Mouse (Mus musculus): ENCODE results near the gene Klhdc7b.

Gene Klhdc7b

DNA sequence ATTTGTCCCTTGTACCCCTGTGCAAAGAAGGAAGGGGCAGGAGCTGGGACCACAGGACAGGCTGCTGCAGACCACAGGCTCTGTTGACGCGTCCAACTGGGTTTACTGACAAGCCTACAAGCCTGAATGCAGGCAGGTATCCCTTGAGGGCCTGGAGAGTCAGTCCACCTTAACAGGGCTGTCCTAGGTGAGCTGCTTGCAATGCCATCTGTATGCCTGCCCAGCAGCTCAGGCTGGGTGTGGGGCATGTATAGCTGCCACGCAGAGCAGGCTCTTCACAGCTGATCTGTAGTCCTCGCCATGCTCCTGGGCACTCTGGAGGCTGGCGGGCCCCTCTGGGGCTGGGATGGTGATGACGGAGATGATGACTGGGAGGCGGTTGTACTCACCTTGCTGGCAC is at the start of gene Klhdc7b:
Klhdc7b (plus strand) TSS at position 301 of the 400 bp plus-strand sequence.
- in situ Hi-C loops (cut with MboI, MseI), result no loop called here

DNA sequence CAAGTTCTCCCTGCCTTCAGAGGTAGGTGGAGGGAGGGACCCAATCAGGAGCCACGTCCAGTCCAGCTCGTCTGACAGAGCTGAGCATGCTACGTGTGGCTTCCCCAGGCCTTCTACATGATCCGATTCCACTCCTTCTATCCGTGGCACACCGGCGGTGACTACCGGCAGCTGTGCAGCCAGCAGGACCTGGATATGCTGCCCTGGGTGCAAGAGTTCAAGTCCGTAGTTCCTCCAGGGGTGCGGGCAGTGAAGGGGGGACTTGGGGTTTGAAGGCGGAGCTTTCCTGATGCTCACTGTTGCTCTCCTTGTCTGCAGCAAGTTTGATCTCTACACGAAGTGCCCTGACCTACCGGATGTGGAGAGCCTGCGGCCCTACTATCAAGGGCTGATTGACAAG is 48.3 kb upstream of the Klhdc7b start:
- in situ Hi-C loops (cut with MboI, MseI), result no loop called here

DNA sequence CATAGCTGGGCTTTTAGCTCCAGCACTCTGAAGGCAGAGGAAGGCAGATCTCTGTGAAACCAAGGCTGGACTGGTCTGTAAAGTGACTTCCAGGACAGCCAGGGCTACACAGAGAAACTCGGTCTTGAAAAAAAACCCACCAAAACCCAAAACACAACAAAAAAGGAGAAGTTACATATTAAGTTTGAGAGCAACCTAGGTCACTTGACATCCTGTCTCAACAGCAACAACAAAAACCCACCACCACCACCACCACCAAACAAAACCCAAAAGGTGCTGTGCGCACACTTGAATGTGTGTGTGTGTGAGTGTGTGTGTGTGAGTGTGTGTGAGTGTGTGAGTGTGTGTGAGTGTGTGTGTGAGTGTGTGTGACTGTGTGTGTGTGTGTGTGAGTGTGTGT is 45.0 kb upstream of the Klhdc7b start:
- in situ Hi-C loops (cut with MboI, MseI), result no loop called here

DNA sequence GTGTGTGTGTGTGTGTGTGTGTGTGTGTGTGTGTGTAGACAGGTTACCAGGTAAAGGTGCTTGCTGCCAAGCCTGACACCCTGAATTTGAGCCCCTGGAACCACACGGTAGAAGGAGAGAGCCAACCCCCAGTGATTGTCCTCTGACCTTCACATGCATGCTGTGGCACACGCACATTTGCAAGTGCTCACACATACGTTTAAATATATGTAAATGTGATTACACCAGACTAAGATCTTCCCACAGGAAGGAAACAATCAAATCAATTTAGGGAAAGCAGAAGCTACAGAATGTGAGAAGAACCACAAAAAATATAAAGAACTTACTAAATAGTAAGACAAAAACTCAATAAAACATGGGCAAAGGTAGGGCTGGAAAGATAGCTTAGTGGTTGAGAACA is 44.6 kb upstream of the Klhdc7b start:
- in situ Hi-C loops (cut with MboI, MseI), result no loop called here

DNA sequence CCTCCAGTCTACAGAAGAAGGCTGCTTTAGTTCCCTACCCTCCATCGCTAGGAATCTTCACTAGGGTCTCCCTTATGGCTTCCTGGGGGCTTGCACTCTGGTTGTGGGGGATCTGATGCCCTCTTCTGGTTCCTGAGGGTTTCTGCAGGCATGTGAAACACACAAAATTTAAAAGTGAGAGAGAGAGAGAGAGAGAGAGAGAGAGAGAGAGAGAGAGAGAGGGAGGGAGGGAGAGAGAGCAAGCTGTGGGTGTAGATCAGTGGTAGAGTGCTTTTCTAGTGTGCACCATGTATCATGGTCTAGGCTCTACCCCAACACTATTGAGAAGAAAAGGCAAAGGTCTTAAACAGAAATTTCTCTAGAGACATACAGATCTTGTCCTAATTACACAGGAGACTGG is 43.0 kb upstream of the Klhdc7b start:
- in situ Hi-C loops (cut with MboI, MseI), result no loop called here

GRCm38 (mm10) chr15:89343325-89343724 is 41.4 kb upstream of the Klhdc7b start:
- in situ Hi-C loops (cut with MboI, MseI), result no loop called here

- in situ Hi-C loops (cut with MboI, MseI), result no loop called here
Observed at GRCm38 (mm10) chr15:89350447-89350846, 34.3 kb upstream of the Klhdc7b start.

DNA sequence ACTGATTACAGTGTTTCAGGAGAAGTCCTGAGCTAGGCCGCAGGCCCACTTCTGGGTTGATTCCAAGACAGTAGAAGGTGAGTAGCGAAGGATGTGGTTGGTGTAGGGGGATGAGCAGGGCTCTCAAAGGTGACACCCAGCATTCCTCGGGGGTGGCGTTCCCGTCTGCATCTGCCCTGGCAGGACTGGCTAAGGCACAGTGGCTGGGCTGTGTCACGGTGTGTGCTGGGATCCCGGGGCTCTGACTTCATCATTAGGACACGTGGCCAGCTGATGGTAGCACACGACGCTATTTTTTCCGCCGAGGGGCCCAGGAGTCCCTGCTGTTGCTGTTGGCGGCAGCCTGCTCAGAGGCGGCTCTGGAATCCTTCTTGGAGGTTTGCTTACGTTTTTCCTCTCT is 33.4 kb upstream of the Klhdc7b start:
- in situ Hi-C loops (cut with MboI, MseI), result no loop called here

DNA sequence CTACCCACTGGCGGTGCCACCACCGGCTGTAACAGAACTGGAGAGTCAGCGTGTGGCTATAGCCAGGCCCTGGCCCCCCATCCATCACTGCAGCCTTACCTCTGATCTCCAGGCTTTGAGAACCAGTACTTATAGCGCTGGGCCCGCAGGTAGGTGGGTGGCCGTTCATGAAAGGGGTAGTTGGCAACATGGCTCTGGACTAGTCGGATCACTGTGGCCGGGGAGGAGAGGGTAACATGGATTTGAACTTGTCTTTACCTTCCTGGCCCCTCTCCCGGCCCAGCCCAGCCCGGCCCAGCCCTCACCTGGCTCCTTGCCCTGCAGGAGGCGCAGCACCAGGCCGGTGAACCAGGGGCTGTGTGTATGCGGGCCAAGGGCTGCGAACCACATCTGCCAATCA is 32.7 kb upstream of the Klhdc7b start:
- in situ Hi-C loops (cut with MboI, MseI), result no loop called here

GRCm38 (mm10) chr15:89352795-89353194 is 31.9 kb upstream of the Klhdc7b start:
- in situ Hi-C loops (cut with MboI, MseI), result no loop called here

DNA sequence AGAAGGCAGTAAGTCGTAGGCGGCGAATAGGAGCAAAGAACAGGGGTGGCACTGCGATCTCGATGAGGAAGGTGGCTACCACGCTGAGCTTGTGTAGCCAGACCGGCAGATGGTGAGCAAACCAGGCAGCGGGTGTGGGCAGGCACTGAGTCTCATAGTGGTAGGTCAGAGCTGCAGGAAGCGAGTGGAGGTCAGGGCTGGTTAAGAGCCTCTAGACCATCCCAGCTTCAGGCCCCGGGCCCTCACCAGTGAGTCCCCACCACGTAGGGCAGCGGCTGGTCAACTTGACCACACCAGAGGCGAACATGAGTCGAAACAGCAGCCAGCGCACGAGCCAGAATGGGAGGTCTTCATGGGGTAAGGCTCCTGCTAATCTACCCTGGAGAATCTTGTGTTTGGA is 30.9 kb upstream of the Klhdc7b start:
- in situ Hi-C loops (cut with MboI, MseI), result no loop called here

DNA sequence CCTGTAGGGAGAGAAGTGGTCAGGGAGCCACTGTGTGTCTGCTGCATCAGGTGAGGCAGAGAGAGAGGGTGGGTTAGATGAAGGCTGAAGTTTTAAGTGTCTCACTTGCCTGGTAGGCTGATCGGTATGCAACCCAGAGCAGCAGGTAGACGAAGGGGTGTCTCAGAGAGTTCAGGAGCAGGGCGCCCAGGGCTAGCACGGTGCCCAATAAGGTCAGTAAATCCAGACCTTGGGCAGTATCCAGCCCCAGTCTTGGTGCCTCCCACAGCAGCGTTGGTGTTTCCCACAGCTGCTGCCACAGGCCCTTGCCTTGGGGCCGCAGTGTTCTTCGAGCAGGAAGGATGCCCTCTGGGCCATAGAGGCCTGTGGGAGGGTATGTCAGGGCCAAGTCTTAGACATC is 30.3 kb upstream of the Klhdc7b start:
- in situ Hi-C loops (cut with MboI, MseI), result no loop called here

DNA sequence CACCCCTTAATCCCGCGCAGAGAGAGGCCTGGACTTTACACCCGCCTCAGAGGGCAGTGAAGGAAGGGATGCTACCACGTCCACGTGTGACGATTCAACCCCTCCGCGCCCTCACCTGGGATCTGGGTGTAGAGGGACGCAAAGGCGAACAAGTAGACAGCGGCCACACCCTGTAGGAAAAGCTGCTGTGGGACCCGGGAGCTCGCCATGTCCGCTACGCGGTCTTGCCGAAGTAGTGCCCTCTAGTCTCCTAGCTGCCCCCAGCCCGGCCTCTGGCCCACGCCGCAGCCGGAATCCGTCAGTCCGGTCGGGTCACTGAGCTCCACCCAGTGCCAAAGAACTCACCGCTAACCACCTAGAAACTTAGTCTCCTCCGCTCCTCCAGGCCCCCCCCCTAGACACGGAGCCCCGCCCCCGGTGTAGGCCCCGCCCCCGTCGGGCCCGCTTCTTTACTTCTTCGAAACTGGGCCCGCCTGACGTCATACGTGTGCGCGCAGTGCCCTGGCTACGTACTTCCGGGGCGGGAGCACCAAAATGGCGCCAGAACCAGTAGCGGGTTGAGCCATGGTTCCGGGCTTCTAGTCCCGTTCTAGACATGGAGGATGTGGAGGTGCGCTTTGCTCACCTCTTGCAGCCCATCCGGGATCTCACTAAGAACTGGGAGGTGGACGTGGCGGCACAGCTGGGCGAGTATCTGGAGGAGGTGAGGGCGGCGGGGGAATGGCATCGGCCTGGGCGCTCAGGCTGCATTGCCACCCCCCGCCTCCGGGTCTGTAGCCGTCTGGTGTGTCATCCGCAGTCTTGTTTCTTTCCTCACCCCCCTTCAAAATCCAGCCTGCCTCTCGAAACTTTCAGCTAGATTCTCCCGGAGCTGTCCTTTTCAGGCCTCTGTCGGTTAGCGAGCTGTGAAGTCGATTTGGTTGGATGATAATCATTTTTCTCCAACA is 29.2 kb upstream of the Klhdc7b start, which contains the start of the genes Lmf2 and Ncaph2:
Lmf2 (minus strand) TSS at position 419 of the 947 bp plus-strand sequence.
Ncaph2 (plus strand) TSS at position 479 of the 947 bp plus-strand sequence.
- in situ Hi-C loops (cut with MboI, MseI), result no loop called here

- in situ Hi-C loops (cut with MboI, MseI), result no loop called here
Observed at GRCm38 (mm10) chr15:89356372-89356771, 28.3 kb upstream of the Klhdc7b start.

DNA sequence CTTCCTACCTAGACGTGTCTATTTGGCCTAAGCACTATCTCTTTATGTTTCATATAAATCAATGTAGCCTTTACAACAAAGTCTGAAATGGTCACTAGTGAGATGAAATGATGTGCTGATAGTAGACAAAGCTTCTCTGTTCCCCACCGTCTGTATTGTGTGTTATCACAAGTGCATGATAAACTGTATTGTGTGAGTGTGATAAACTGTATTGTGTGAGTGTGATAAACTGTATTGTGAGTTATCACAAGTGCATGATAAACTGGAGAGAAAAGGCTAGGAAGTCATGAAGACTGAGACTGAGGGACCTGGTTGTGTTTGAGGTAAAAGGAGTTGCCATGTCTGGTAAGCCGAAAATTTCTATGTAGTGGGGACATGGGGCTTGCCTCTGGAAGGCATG is 25.9 kb upstream of the Klhdc7b start:
- in situ Hi-C loops (cut with MboI, MseI), result no loop called here

DNA sequence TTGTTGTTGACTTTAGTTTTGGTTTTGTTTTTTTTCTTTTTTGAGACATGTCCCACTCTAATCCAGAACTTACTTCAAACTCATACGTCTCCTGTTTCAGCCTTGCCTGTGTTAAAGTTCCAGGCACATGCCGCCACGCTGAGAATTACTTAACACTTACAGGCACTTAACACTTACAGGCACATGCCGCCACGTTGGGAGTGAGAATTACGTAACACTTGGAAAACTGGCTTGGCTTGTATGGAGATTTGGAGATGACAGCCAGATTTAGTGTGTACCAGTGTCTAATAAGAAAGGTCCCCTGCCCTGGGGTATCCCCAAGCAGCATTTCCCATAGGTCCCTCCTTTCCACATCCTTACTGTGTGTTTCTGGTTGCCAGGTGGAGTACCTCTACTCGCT is 21.7 kb upstream of the Klhdc7b start:
- in situ Hi-C loops (cut with MboI, MseI), result no loop called here

DNA sequence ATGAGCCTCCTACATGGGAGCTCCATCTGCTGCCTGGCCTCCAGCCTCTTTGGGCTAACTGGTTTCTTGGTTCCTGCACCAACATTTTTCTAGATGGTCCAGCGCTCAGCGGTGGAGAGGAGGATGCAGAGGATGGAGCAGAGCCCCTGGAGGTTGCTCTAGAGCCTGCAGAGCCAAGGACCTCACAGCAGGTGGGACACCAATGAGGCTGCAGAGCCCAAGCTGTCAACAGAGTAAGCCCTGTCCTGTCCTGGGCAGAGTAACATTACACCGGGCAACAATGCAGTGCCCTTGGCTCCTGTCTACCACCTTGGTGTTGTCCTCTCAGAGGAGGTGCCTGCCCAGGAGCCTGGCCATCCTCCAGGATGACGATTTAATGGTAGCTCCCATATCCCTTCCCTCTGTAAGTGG is 19.6 kb upstream of the Klhdc7b start:
- in situ Hi-C loops (cut with MboI, MseI), result no loop called here

DNA sequence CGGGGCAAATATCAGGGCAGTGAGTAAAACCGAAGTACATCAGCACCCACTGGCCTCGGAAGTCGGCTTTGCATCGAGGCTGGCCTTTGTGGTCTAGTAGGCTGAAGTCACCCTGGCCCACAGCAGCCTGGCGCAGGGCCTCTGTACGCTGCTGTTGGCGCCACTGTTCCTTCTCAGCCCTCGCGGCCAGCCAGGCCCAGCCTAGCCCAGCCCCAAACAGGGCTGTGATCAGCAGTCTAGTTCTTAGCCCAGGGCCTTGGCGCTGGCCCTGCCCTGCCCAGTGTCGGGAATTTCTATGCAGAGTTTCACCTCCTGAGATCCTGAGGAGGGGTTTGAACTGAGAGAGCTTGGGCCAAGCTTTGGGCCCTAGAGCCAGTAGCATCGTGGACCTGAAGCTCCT is 12.6 kb upstream of the Klhdc7b start:
- in situ Hi-C loops (cut with MboI, MseI), result loop anchor here (5.0 kb wide), 1 partner anchor 55 kb away; the partner anchor contains the start of genes C730034F03Rik, Chkb, Cpt1b and Gm44502

- in situ Hi-C loops (cut with MboI, MseI), result loop anchor here (5.0 kb wide), 1 partner anchor 55 kb away; the partner anchor contains the start of genes C730034F03Rik, Chkb, Cpt1b and Gm44502
Observed at GRCm38 (mm10) chr15:89372536-89372935, 12.2 kb upstream of the Klhdc7b start.

DNA sequence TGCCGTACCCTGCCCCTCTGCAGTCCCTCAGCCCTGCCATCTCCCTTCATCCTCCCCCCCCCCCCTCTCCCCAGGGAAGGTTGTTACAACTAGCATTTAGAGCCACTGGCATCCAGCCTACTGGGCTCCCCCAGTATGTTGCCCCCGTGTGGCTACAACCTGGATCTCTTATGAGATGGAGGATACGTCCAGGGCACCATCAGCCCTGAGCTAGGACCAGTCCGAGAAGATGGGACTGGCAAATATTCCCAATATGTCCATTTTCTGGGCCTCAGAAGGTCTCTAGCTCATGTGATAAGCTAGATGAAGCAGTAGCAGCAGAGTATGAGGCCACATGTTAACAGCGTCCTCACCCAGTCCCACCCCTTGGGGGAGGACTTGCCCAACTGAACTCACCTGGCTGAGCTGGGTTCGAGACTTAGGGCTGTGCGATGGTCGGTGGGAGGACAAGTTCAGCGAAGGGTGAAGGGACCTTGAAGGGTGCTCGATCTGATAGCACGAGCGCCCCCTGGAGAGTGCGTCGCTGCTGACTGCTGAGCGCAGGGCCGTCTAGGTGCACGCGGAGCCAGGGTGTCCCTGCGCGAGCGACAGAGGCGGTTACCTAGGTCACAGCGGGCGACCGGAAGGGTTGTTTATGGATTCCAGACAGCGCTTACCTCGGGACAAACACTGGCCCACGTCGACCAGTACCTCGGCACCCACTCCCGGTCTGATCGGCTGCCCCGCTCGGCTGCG is 11.5 kb upstream of the Klhdc7b start:
- in situ Hi-C loops (cut with MboI, MseI), result loop anchor here (5.0 kb wide), 1 partner anchor 54 kb away; the partner anchor contains the start of genes C730034F03Rik, Chkb, Cpt1b and Gm44502

DNA sequence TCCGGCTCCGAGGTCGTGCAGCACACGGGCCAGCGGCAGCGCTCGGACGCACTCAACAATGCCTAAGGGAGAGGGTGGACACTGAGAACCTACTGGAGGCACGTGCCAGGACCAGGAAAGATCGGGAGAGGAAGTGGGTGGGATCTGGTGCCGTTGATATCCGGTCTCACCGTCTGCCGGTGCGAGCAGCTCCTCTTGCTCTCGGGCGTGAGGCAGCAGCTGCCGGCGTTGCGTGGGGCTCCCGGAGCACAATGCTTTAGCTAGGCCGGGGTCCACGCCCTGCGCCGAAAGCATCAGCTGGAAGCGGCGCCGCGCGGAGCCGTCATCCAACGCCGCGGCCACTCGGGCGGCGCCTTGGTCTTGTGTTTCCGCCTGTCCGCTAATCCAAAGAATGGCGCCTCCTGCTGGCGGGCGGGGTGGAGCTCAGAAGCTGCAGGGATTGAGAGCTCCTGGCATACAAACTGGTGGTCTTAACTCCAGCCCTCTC is 10.9 kb upstream of the Klhdc7b start, which contains the start of gene Sco2:
Sco2 (minus strand) TSS at position 85 of the 487 bp plus-strand sequence.
- in situ Hi-C loops (cut with MboI, MseI), result loop anchor here (5.0 kb wide), 1 partner anchor 53 kb away; the partner anchor contains the start of genes C730034F03Rik, Chkb, Cpt1b and Gm44502

DNA sequence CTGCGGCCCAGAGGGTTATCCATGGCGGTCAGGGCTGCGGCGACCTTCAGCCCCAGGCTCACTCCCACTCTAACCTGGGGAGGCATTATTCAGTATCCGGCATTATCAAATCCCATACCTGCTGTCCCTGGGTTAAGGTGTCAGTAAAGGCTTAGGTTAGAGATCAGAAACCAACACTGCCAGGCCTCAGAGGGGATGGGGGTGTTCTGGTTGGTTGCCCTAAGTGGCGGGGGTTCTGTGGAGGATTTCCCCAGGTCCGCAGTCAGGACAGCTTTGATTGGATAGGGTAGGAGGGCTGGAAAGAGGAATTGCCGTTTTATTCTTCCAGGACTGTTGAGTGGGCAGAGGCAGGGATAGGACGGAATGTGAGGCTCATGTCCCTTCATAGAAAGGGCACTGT is 10.4 kb upstream of the Klhdc7b start:
- in situ Hi-C loops (cut with MboI, MseI), result loop anchor here (5.0 kb wide), 1 partner anchor 53 kb away; the partner anchor contains the start of genes C730034F03Rik, Chkb, Cpt1b and Gm44502

All from T-helper 1 cell (primary cell).